Mouse (Mus musculus) brown adipose tissue, adult 24 weeks (tissue): ENCODE results near the gene Srgap1. TPM values are rescaled to one million over a fixed set of nuclear protein-coding genes. Genes with fewer than 3 reads are reported as not detected.

Experiments
- H3K27ac ChIP-seq: fragments of 200-500 bp; replicated peaks from 2 replicates; pipeline ENCODE4 v1.5.1; 2012; ENCODE audit warnings: low read depth, mild to moderate bottlenecking, low read length
- H3K4me1 ChIP-seq: fragments of 200-500 bp; 2 replicates; pipeline ENCODE4 v1.6.1; 2012; ENCODE audit warnings: low read length, mixed read lengths; ENCODE audit not compliant: control insufficient read depth, insufficient read depth, insufficient read length
- H3K4me3 ChIP-seq: fragments of 200-500 bp; 2 replicates; pipeline ENCODE4 v1.5.1; 2012; ENCODE audit warnings: low read depth, mild to moderate bottlenecking, low read length, moderate library complexity; ENCODE audit not compliant: insufficient read depth
- polyA plus RNA-seq: library from polyadenylated mRNA; stranded (reverse); fragments of >200 nt; gene quantifications from 2 replicates; pipeline ENCODE4 v1.2.4, GENCODE M21; 2012; ENCODE audit not compliant: missing spikeins, insufficient read depth, insufficient read length

Gene Srgap1
- polyA plus RNA-seq, 1 experiment, result 1.2 TPM

GRCm38 (mm10) chr10:122002930-122003329, 44.2 kb downstream of the Srgap1 start:
- no peak overlapping the region for H3K4me3 ChIP-seq
- H3K4me1 ChIP-seq, result peaks cover 6% of the 10 kb centered on the region; the same call in 1 of the 2 replicates
- H3K27ac ChIP-seq, result no peak overlapping the region

- H3K27ac ChIP-seq, result no peak overlapping the region
Measured at GRCm38 (mm10) chr10:121998806-121999205, 48.3 kb downstream of the Srgap1 start.

GRCm38 (mm10) chr10:121996500-121996899, 50.6 kb downstream of the Srgap1 start:
- no peaks in the 10 kb centered on the region for H3K4me1 ChIP-seq
- no peak overlapping the region for H3K4me3 ChIP-seq
- H3K27ac ChIP-seq, result no peak overlapping the region

More at GRCm38 (mm10) chr10:121998806-121999205, 48.3 kb downstream of the Srgap1 start:
- H3K4me3 ChIP-seq, result no peak overlapping the region
- no peaks in the 10 kb centered on the region for H3K4me1 ChIP-seq

- no peak overlapping the region for H3K4me3 ChIP-seq
- no peaks in the 10 kb centered on the region for H3K4me1 ChIP-seq
- no peak overlapping the region for H3K27ac ChIP-seq
Measured at GRCm38 (mm10) chr10:121995448-121995847, 51.7 kb downstream of the Srgap1 start.

- H3K4me1 ChIP-seq, result no peaks in the 10 kb centered on the region
Measured at GRCm38 (mm10) chr10:121994660-121995059, 52.5 kb downstream of the Srgap1 start.

GRCm38 (mm10) chr10:121992609-121993008, 54.5 kb downstream of the Srgap1 start:
- no peak overlapping the region for H3K27ac ChIP-seq
- no peaks in the 10 kb centered on the region for H3K4me1 ChIP-seq
- H3K4me3 ChIP-seq, result no peak overlapping the region

More at GRCm38 (mm10) chr10:121994660-121995059, 52.5 kb downstream of the Srgap1 start:
- Histone ChIP-seq H3K27ac (no peak overlapping the region), H3K4me3 (no peak overlapping the region)

GRCm38 (mm10) chr10:121986997-121987396, 60.1 kb downstream of the Srgap1 start:
- Histone ChIP-seq H3K4me3 (no peak overlapping the region), H3K27ac (no peak overlapping the region), H3K4me1 (peaks cover 5% of the 10 kb centered on the region; the same call in 1 of the 2 replicates)

- no peak overlapping the region for H3K4me3 ChIP-seq
- H3K27ac ChIP-seq, result no peak overlapping the region
- peaks cover 5% of the 10 kb centered on the region; the same call in 1 of the 2 replicates for H3K4me1 ChIP-seq
Measured at GRCm38 (mm10) chr10:121984887-121985286, 62.2 kb downstream of the Srgap1 start.

- no peak overlapping the region for H3K4me3 ChIP-seq
- no peak overlapping the region for H3K27ac ChIP-seq
Measured at GRCm38 (mm10) chr10:121983993-121984610, 63.0 kb downstream of the Srgap1 start.

GRCm38 (mm10) chr10:121975330-121975729, 71.8 kb downstream of the Srgap1 start:
- Histone ChIP-seq H3K4me1 (peaks cover 8% of the 10 kb centered on the region; the same call in 1 of the 2 replicates), H3K4me3 (no peak overlapping the region), H3K27ac (no peak overlapping the region)

More at GRCm38 (mm10) chr10:121983993-121984610, 63.0 kb downstream of the Srgap1 start:
- H3K4me1 ChIP-seq, result peaks cover 5% of the 10 kb centered on the region; the same call in 1 of the 2 replicates

GRCm38 (mm10) chr10:121974591-121974990, 72.5 kb downstream of the Srgap1 start:
- Histone ChIP-seq H3K27ac (no peak overlapping the region), H3K4me1 (peaks cover 8% of the 10 kb centered on the region; the same call in 1 of the 2 replicates), H3K4me3 (no peak overlapping the region)

- H3K4me3 ChIP-seq, result no peak overlapping the region
- no peak overlapping the region for H3K27ac ChIP-seq
- H3K4me1 ChIP-seq, result peaks cover 8% of the 10 kb centered on the region; the same call in 1 of the 2 replicates
Measured at GRCm38 (mm10) chr10:121973281-121973680, 73.8 kb downstream of the Srgap1 start.

- peaks cover 8% of the 10 kb centered on the region; the same call in 1 of the 2 replicates for H3K4me1 ChIP-seq
- H3K27ac ChIP-seq, result no peak overlapping the region; the same call in 1 of the 2 replicates
- no peak overlapping the region for H3K4me3 ChIP-seq
Measured at GRCm38 (mm10) chr10:121972249-121972892, 74.7 kb downstream of the Srgap1 start.

- Histone ChIP-seq H3K4me1 (peaks cover 8% of the 10 kb centered on the region; the same call in 1 of the 2 replicates), H3K27ac (peak overlapping the region; percentile 52), H3K4me3 (no peak overlapping the region)
Measured at GRCm38 (mm10) chr10:121971658-121972057, 75.5 kb downstream of the Srgap1 start.

- no peak overlapping the region for H3K4me3 ChIP-seq
- H3K4me1 ChIP-seq, result peaks cover 8% of the 10 kb centered on the region; the same call in 1 of the 2 replicates
- peak overlapping the region; percentile 52; the same call in 1 of the 2 replicates for H3K27ac ChIP-seq
Measured at GRCm38 (mm10) chr10:121970912-121971311, 76.2 kb downstream of the Srgap1 start.
